Mouse (Mus musculus): Measurements from ENCODE around the gene Erc2.

Erc2 gene

DNA sequence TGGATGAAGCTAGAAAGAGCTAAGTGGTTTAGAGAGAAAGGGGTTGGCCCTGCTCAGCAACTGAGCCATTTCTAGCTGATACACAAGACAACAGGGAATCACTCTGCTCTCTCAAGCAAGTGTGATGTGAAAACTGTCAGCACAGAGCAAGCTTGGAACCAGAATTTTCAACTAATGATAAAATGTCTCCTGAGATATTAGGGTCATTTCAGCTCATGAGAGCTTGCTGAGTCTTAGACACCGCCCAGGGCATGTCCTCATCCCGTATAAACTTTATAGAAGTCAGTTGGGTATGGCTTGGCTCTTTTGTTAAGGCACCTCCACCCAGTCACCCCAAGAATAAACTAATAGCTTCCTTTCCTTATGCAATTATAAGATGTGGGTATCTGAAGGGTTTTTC is 666.0 kb downstream of the Erc2 start:
- DNase-seq (ENCODE audit: low spot score in 2 of 2): no peak

DNA sequence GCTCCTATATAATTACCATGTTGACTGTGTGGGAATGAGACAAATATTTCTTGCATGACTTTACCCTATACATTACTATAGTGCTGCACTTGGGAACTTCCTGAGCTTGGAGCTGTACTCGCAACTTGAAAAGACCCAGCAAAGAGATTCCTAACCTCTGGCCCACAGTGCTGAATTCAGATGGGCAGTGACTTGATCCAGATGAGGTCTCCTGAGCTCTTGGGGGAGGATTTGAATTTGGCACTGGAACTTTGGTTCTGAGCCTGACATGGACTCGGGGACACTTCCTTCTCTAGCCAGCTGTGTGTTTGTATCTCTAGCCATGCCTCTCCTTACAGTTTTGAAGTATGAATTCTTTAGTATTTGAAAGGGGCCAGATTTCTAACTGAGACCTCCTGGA is 666.7 kb downstream of the Erc2 start:
- DNase-seq (ENCODE audit: low spot score in 2 of 2): no peak

GRCm38 (mm10) chr14:28293921-28294320 is 671.7 kb downstream of the Erc2 start:
- DNase-seq (ENCODE audit: low spot score in 2 of 2): no peak

DNA sequence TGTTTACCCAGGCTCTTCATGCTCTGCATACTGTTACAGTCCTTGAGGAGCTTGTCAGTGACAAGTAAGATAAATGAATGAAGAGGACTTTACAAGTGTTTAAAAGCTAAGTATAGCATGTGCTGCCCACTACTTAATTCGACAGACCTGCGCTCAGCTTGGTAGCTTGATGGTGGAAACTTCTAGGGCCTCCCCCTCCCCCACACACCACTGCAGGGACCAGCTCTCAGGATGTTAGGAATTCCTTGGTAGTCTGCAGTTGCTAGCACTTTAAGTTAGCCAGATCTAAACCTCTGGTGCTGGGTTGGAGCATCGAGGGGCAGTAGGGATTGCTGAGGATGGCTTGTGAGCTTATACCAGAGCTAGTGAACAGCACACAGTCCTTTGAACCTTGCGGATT is 672.9 kb downstream of the Erc2 start:
- no peak for DNase-seq (ENCODE audit: low spot score in 2 of 2)

- DNase-seq (ENCODE audit: low spot score in 2 of 2): no peak
Measured at GRCm38 (mm10) chr14:28300095-28300494, 677.9 kb downstream of the Erc2 start.

GRCm38 (mm10) chr14:28301251-28301650 is 679.0 kb downstream of the Erc2 start:
- no peak for DNase-seq (ENCODE audit: low spot score in 2 of 2)

DNA sequence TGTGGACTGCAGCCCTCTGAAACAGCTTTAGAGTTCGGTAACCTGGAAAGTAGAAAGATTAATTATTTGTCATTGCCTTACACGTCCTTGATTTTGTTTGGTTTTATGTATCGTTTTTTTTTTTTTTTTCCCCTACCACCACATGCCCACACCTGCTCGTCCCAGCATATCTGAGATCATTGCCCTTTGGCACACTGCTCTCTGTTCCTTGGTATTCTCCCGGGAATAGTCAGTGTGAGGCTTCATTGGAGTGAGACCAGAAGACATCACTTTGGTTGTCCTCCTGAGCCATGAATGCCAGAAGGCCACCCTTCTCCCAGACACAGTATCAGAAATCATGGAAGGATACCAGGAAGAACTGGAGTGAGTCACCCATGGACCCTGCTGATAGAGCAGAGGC is 681.9 kb downstream of the Erc2 start:
- no peak for DNase-seq (ENCODE audit: low spot score in 2 of 2)

DNA sequence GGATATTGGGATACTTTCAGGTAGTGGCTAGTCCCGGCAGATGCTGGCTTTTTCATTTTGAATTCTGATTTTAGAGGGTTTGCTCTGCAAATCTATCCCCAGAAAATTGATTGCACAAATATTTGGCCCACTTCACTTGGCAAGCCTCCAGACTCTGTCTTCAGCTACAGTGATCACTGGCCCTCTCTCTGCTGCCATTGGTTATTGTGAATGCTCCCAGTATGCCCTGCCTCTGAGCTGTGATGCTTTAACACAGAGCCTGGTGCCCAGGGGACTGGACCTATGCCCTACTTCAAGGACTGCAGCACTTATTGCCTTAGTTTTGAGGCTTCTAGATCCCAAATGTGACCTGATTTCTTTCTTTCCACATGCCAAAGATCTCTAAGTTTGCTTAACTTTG is 686.4 kb downstream of the Erc2 start:
- no peak for DNase-seq (ENCODE audit: low spot score in 2 of 2)

DNA sequence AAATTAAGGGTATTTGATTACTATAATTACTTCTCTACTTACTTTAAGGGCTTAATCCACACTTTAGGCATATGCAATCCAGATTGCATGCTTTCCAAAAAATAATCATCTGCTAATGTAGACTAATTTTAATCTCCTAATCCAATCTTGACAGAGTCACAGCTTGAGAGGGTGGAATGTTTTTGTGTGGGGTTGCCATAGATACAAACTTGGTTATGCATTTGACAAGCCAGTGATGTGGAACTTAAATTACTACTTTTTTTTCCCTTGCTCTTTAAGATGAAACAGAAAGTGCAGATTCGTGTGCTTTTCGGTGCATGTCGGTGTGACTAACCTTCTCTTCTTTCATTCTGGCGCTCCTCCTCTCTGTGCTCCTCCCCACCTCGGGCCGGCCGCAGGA is 694.6 kb downstream of the Erc2 start:
- no peak for DNase-seq (ENCODE audit: low spot score in 2 of 2)

GRCm38 (mm10) chr14:28321916-28322534 is 699.8 kb downstream of the Erc2 start:
- DNase-seq (ENCODE audit: low spot score in 2 of 2): no peak

GRCm38 (mm10) chr14:28323243-28323642 is 701.0 kb downstream of the Erc2 start:
- DNase-seq (ENCODE audit: low spot score in 2 of 2): no peak

DNA sequence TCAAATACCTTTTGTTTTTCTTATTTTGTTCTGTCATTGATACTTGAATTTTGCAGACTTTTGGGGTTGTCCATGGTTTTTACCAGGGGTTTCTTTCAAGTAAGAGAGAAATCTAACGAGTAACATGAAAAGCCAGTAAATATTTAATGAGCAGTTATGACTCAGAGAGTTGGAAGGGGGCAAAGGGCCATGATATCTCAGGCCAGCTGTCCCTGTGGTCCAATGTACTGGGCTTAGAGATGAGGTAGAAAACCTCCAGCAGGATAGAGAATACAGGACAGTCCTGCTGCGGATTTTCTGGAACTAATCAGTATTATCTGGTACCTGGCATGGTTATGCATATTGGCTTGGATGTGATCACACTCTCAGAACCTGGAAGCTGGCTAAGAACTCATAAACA is 701.5 kb downstream of the Erc2 start:
- no peak for DNase-seq (ENCODE audit: low spot score in 2 of 2)

GRCm38 (mm10) chr14:28326456-28326855 is 704.2 kb downstream of the Erc2 start:
- no peak for DNase-seq (ENCODE audit: low spot score in 2 of 2)

GRCm38 (mm10) chr14:28328512-28328911 is 706.3 kb downstream of the Erc2 start:
- DNase-seq (ENCODE audit: low spot score in 2 of 2): peak in 1 of 2 experiments; percentile 11

- no peak for DNase-seq (ENCODE audit: low spot score in 2 of 2)
Measured at GRCm38 (mm10) chr14:28331108-28331507, 708.9 kb downstream of the Erc2 start.

DNA sequence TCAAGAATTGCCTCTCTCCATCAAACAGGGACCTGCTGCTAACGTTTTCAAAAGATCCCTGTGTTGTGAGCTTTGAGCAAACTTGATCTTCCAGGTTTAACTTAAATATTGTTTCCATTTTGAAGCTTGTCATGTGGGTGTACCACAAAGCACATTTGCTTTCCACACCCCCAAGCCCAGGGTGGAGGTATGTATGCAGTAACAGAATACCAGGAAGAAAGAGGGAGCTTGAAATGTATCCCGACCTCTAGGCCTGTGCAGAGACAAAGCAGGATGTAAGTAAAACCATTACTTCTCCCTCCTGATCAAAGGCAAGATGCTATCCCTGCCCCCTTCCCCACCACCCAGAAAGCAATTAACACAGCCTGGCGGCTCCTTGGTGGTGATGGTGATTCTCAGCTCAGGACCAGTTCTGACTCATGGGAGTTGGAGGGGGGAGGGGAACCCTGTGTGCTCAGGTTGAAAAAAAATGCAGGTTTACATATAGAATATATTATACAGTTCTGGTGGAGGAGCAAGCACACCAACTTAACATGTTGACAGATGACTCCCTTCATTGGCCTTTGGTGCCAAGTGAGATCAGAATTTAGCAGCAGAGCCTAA is 710.2 kb downstream of the Erc2 start:
- no peak for DNase-seq (ENCODE audit: low spot score in 2 of 2)

DNA sequence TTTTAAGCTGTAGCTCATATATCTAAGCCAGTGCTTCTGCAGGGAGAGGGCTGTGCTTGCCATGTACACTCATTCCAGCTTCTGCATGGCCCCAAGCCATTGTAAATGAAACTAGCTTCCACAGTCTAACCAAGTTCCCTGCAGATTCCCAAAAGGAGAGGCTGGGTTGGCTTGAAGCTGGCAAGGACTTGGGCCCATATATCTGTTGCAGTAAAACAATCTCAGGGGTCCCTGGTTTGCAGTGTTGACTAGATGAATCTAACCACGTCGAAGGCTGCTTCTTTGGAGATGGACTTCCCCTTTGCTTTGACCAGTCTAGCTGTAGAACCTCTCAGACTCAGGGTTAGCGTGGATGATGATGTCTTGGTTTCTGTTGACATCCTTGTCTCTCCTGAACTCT is 716.9 kb downstream of the Erc2 start:
- DNase-seq (ENCODE audit: low spot score in 2 of 2): no peak

DNA sequence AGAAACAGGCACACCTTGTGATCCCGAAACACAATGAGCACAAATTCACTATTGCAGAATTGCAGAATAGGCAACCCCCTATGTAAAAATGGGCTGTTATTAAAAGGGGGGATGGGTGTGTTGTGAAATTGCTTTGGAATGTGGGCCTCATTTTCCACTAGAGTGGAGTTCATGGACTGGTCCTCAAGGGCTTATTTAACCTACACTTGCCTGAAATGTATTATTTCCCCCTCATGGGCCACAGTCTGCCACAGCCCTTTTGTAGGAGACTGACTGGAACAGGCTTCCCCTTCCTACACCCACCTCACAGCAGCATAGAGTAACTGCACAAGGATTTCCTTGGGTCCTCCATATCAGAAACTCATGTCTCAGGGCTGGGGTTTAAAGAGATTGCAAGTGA is 726.9 kb downstream of the Erc2 start:
- DNase-seq (ENCODE audit: low spot score in 2 of 2): no peak

- no peak for DNase-seq (ENCODE audit: low spot score in 2 of 2)
Measured at GRCm38 (mm10) chr14:28356031-28356430, 733.8 kb downstream of the Erc2 start.

DNA sequence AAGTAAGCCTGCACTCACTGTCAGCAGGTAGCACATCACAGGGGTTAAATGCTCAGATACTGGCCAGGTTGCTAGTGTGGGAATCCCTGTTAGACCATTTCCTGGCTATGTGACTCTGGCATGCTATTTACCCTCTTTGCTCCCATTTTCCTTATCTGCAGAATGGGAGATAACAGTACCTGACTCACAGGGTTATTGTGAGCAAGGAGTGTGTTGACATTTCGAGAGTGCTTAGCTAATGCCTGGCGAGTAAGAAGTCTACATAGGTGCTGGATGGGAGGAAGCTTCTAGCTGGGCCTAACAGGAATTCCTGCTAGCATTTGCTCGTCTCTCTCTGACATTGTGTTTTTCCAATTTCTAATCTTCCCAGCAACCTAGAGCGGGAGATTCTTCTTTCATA is 737.3 kb downstream of the Erc2 start:
- peak in 1 of 2 experiments; percentile 21 for DNase-seq (ENCODE audit: low spot score in 2 of 2)

DNA sequence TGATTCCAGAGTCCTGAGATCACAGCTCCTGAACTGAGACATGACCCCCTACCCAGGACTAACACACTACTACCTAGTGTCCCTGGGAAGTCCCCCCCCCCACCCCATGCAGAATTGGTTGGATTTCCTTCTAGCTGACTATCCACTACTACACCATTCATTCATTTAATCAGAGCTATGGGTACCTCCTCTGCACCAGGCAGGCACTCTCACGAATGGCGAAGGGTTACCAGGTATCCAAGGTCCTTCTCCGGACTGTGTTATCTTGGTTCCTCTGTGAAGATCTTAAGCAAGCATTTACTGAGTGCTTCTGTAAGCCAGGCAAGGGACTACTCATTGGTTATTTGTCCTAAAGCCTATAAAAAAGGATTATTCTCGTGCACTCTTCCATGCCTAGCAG is 737.8 kb downstream of the Erc2 start:
- no peak for DNase-seq (ENCODE audit: low spot score in 2 of 2)

GRCm38 (mm10) chr14:28362336-28362735 is 740.1 kb downstream of the Erc2 start:
- DNase-seq (ENCODE audit: low spot score in 2 of 2): no peak

- DNase-seq (ENCODE audit: low spot score in 2 of 2): no peak
Measured at GRCm38 (mm10) chr14:28370713-28371112, 748.5 kb downstream of the Erc2 start.

DNA sequence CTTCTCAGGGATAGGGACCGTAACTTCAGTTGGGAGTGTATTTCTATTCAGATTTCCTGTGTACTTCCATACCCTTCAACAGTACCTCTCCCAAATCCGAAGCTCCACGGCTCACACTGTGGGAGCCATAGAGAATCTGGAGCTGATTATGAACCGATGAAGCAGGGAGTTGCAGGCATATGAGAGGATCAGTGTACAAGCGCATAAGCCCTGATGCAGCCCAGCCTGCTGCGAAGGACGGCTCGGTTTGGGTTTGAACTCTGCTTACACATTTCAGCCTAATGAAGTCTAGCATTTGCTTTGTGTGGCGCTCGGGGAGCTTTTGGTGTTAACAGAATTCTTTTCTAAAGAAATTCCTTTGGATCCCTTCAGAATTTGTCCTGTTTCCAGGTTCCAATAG is 749.4 kb downstream of the Erc2 start:
- no peak for DNase-seq (ENCODE audit: low spot score in 2 of 2)

Measured in urinary bladder, adult 18-20 months (tissue).